Mouse (Mus musculus) layer of hippocampus, adult 2 months (tissue): ENCODE results near the gene Ctdnep1. TPM values are rescaled to one million over a fixed set of nuclear protein-coding genes. Genes with fewer than 3 reads are reported as not detected.
A peak's percentile ranks its signal among the peaks of the same experiment; 100 is the strongest.
"Not testable (repeated sequence)": the region's sequence is repeated elsewhere in the genome, so short reads cannot be mapped to it uniquely, and the experiment has no call there.

Source experiments
- DNase-seq, 2 experiments: peaks; one replicate each; pipeline ENCODE4 v3.0.0; 2022; ENCODE audit warnings: low spot score in 2 of 2
- H3K27ac ChIP-seq: fragments of 200-600 bp; 2 replicates; pipeline ENCODE4 v1.8.1; 2022
- H3K4me3 ChIP-seq: fragments of 200-600 bp; 2 replicates; pipeline ENCODE4 v1.8.1; 2022; ENCODE audit warnings: mild to moderate bottlenecking
- CTCF ChIP-seq: fragments of 200-600 bp; conservative IDR thresholded peaks from 2 replicates; pipeline ENCODE4 v1.8.1; 2022; ENCODE audit warnings: antibody characterized with exemption, mild to moderate bottlenecking, moderate library complexity
- total RNA-seq, 2 experiments: library from RNA; stranded (reverse); gene quantifications; 2 replicates each; pipeline ENCODE4 v1.2.3; 2021

Gene Ctdnep1
- total RNA-seq, 2 experiments from 2014 or later = 106 to 114 TPM

- no peak overlapping the region for H3K4me3 ChIP-seq
- no peak for DNase-seq
- H3K27ac ChIP-seq = no peak overlapping the region
- no peak for TF ChIP-seq CTCF
Observed at GRCm38 (mm10) chr11:70012931-70013330, 32.0 kb downstream of the Ctdnep1 start.

DNA sequence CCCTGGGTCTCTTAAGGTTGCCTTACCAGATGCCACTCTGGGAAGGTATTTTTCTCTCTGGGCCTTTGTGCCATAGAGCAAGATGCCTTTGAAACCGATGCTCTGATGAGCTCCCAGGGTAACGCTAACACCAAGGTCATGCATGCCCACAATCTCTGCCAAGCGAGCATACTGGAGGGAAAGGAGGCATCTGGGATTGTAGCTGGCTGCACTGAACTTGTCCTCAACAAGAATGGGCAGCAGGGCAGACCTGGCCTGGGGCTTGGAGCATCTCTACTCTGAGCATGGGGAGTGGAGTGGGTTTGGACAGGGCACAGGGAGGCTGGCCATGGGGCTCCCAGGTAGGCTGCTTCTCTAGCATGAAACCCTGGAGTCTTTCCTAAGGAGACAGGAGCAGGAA is 32.5 kb downstream of the Ctdnep1 start:
- no peak for TF ChIP-seq CTCF
- Histone ChIP-seq H3K27ac (no peak overlapping the region), H3K4me3 (no peak overlapping the region)
- no peak for DNase-seq

GRCm38 (mm10) chr11:70014051-70014450 is 33.1 kb downstream of the Ctdnep1 start:
- H3K4me3 ChIP-seq = no peak overlapping the region; the same call in 1 of the 2 replicates
- no peak for DNase-seq
- H3K27ac ChIP-seq = peak overlapping the region; percentile 94; the same call in 1 of the 2 replicates
- TF ChIP-seq CTCF = no peak

DNA sequence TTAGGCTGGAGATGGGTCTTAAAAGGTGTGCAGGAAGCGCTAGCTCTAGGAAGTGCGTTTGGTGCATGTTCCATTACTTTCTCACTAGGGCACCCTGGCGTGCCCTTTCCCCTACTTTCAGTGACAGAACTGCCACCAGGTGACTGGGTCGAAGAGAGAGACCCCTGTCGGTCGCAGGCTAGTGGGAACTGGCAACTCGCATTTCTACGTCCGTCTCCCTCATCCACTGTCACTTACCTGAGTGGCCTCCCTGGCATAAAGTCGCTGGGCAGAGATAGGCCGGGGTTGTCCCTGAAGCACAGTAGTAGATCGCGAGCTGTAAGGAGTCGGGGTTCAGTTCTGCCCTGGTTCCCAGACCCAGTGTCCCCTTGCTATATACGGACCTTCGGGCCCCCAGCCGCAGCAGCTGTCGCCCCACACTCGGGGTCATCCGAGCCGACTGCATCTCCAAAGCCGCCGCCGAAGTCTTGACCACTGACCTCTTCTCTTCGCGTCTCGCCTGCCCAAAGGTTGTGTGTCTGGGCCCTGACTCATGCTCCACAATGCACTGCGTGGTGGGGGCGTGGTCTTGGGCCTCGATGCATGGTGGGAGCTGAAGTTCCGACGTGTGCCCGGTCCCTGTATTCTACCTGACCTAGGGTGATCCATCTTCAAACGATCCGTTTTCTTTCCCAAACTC is 34.1 kb downstream of the Ctdnep1 start, which contains the start of gene Acadvl:
Acadvl (minus strand) TSS at position 532 of the 679 bp plus-strand sequence.
- Histone ChIP-seq H3K27ac (peak within 1 kb of the TSS; percentile 94), H3K4me3 (peak within 1 kb of the TSS; percentile 76)
- TF ChIP-seq CTCF = peak; percentile 67
- DNase-seq = peak; percentile 89 to 91

- peak overlapping the region; percentile 76 for H3K4me3 ChIP-seq
Observed at GRCm38 (mm10) chr11:70015677-70016076, 34.7 kb downstream of the Ctdnep1 start.

DNA sequence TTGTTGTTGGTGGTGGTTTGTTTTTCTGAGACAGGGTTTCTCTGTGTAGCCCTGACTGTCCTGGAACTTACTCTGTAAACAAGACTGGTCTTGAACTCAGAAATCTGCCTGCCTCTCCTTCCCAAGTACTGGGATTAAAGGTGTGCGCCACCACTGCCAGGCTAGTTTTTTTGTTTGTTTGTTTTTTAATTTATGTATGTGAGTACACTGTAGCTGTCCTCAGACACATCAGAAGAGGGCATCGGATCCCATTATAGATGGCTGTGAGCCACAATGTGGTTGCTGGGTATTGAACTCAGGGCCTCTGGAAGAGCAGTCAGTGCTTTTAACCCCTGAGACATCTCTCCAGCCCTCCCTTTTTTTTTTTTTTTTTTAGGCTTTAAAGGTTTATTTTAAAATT is 35.2 kb downstream of the Ctdnep1 start:
- DNase-seq, H3K4me3 ChIP-seq, H3K27ac ChIP-seq: not testable (repeated sequence)

More at GRCm38 (mm10) chr11:70015677-70016076, 34.7 kb downstream of the Ctdnep1 start:
- peak overlapping the region; percentile 94 for H3K27ac ChIP-seq
- no peak for TF ChIP-seq CTCF
- no peak for DNase-seq

DNA sequence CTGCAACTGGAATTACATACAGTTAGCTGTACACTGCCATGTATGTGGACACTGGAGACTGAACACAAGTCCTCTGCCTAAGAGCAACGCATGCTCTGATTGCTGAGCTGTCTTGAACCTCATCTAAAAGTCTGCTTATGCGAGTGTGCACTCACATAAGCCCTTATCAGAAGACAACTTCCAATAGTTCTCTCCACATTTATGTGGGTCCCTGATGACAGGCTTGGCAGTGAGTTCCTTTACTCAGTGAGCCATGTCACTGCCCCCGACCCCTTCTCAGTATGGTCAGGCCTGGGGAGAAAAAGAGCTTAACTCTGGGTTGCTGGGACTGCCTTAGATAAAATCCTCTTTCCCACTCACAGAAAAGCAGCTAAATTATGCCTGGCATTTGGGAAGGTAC is 35.7 kb downstream of the Ctdnep1 start, which contains the start of gene Dlg4:
Dlg4 (plus strand) TSS at position 274 of the 400 bp plus-strand sequence.
- peak within 1 kb of the TSS; percentile 96 for H3K27ac ChIP-seq
- TF ChIP-seq CTCF = no peak
- no peak for DNase-seq
- peak within 1 kb of the TSS; percentile 79 for H3K4me3 ChIP-seq

GRCm38 (mm10) chr11:70017199-70017767 is 36.3 kb downstream of the Ctdnep1 start:
- no peak for DNase-seq
- Histone ChIP-seq H3K27ac (peak overlapping the region; percentile 96), H3K4me3 (peak overlapping the region; percentile 79; the same call in 1 of the 2 replicates)
- TF ChIP-seq CTCF = no peak

- peak overlapping the region; percentile 79 for H3K4me3 ChIP-seq
- no peak for TF ChIP-seq CTCF
- H3K27ac ChIP-seq = peak overlapping the region; percentile 96
- peak; percentile 58 to 80 for DNase-seq
Observed at GRCm38 (mm10) chr11:70018131-70018990, 37.4 kb downstream of the Ctdnep1 start.

DNA sequence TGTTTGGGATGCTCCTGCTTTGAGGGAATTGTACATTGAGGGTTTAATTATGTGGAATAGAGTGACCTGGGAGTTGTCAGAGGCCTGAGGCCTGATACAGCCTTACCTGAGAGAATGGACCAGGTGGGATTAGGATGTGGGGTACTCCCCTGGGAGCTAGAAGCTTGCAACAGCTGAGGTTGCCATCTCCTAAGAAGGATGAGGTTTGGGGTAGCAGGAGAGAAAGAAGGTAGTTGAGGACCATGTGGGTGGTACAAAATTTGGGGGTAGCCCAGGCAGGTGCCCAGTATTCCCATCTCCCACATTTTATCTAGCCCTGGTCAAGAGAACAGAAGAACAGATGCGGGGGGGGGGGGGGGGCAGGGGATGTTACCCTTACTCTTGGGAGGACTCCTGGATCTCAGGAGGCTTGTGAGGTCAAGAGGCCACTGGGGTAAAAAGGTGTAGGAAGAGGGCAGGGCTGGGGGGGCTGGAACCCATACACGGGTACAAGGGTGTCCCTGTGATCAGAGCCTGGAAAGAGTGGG is 38.6 kb downstream of the Ctdnep1 start:
- H3K4me3 ChIP-seq = peak overlapping the region; percentile 79
- DNase-seq = no peak
- peak overlapping the region; percentile 96 for H3K27ac ChIP-seq
- no peak for TF ChIP-seq CTCF

DNA sequence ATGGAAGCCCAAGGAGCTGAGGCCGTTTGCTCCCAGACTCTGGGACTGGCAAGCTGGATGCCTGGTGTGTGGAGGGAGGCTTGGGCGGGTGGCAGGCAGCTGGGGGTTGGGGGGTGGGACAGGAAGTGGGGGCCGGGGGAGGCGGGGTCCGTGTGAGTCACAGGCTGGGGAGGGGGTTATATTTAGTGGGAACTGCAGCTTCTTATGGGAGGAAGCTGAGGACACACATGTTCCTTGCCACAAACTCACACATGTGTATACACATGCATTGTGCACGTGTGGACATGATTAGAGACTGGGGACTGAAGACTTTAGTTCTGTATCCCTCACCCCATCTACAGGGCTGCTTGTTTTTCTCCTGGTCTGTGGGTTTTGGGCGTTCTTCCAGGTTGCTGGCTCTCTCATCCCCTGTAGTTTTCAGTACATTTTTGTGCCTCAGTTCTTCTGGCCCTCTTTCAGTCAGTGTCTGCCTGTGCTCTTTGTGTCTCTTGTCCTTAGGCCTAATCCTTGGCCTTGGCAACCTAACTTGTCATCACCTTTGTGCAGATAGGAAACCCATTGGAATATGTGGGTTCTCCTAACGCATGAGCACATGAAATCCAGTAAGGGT is 39.2 kb downstream of the Ctdnep1 start:
- H3K27ac ChIP-seq = peak overlapping the region; percentile 96
- DNase-seq = peak in 1 of 2 experiments; percentile 42
- peak overlapping the region; percentile 79 for H3K4me3 ChIP-seq
- TF ChIP-seq CTCF = no peak

GRCm38 (mm10) chr11:70020731-70021263 is 39.8 kb downstream of the Ctdnep1 start:
- H3K4me3 ChIP-seq = peak overlapping the region; percentile 79
- peak; percentile 76 for TF ChIP-seq CTCF
- peak; percentile 70 to 77 for DNase-seq
- H3K27ac ChIP-seq = peak overlapping the region; percentile 96
